Mouse (Mus musculus) kidney, adult 2 months (tissue): Measurements from ENCODE around the gene Rpl6.

Experiments
- CTCF ChIP-seq: fragments of 200-500 bp; conservative IDR thresholded peaks from 2 replicates; pipeline ENCODE4 v1.5.1; 2011; ENCODE audit warnings: low read depth, mild to moderate bottlenecking, control low read depth, low read length, moderate library complexity, mixed read lengths; ENCODE audit not compliant: insufficient read depth, insufficient read length
- POLR2A ChIP-seq: fragments of 200-500 bp; IDR thresholded peaks from one replicate; pipeline ENCODE4 v1.6.1; 2011; ENCODE audit warnings: low read depth, low read length, control low read depth

- TF ChIP-seq CTCF (no peak), POLR2A (no peak)
Observed at GRCm38 (mm10) chr5:121184375-121184774, 19.9 kb upstream of the Rpl6 start.
